Mouse (Mus musculus) thymus, postnatal 0 days (tissue): Measurements from ENCODE around the gene Imp4. TPM values are rescaled to one million over a fixed set of nuclear protein-coding genes. Genes with fewer than 3 reads are reported as not detected.
A peak's percentile ranks its signal among the peaks of the same experiment; 100 is the strongest.

ENCODE experiments used
- microRNA-seq: library from miRNA; unstranded; fragments of <30 nt; microRNA quantifications from one replicate; pipeline ENCODE4, GENCODE M21; 2016; ENCODE audit warnings: borderline number of aligned reads
- polyA plus RNA-seq: library from polyadenylated mRNA; unstranded; fragments of >200 nt; fragmentation: Nextera tagmentation; extraction: Ambion mirVana; gene quantifications from 2 replicates; pipeline ENCODE4 v1.2.1, GENCODE M21; 2015

The Imp4 gene
- polyA plus RNA-seq, 1 experiment from 2014 or later, result 98.7 TPM

Small RNAs within 50 kb of the gene (microRNA-seq; reads per million reads assigned to microRNA genes)
- gene Mir5103, result 15.0 reads per million, percentile 21 among the genes with 10 or more reads in this experiment

Other genes with a start within 250 kb of the Imp4 start
- 52.3 and 54.7 TPM in 2 replicates for gene Ccdc115, start 179 bp upstream of the Imp4 start, polyA plus RNA-seq
- gene Ptpn18, start 19.9 kb downstream of the Imp4 start, polyA plus RNA-seq, result 238 and 248 TPM in 2 replicates
- not detected in 2 replicates for gene Prss39, start 58.6 kb downstream of the Imp4 start, polyA plus RNA-seq
- gene Cfc1, start 95.8 kb downstream of the Imp4 start, polyA plus RNA-seq, result not detected in 2 replicates
- gene Prss40, start 121.1 kb downstream of the Imp4 start, polyA plus RNA-seq, result not detected in 2 replicates
- gene Amer3, start 139.8 kb downstream of the Imp4 start, polyA plus RNA-seq, result not detected in 2 replicates